Mouse (Mus musculus): ENCODE measurements around the gene Nabp1. TPM values are rescaled to one million over a fixed set of nuclear protein-coding genes. Genes with fewer than 3 reads are reported as not detected.
"Not testable (repeated sequence)": the region's sequence is repeated elsewhere in the genome, so short reads cannot be mapped to it uniquely, and the experiment has no call there.

Gene Nabp1
- total RNA-seq, 2 experiments from 2014 or later: 15.1 to 15.5 TPM

GRCm38 (mm10) chr1:51426298-51426697 is 51.9 kb downstream of the Nabp1 start:
- intact Hi-C loops (cut with DNase I; ENCODE audit: low total_unique reads): no loop called here
- no peak for DNase-seq

- intact Hi-C loops (cut with DNase I; ENCODE audit: low total_unique reads); DNase-seq: not testable (repeated sequence)
Observed at GRCm38 (mm10) chr1:51421029-51421428, 57.2 kb downstream of the Nabp1 start.

- DNase-seq: no peak
- intact Hi-C loops (cut with DNase I; ENCODE audit: low total_unique reads): no loop called here
Observed at GRCm38 (mm10) chr1:51418753-51419152, 59.5 kb downstream of the Nabp1 start.

Other genes with a start within 250 kb of the Nabp1 start
- gene Cavin2, start 189.3 kb downstream of the Nabp1 start, total RNA-seq (2021): 10 to 100 TPM; 63.6 to 67.0 TPM

Measured in gastrocnemius, postnatal 14 days (tissue).